Mouse (Mus musculus) hindbrain, postnatal 0 days (tissue): ENCODE data around the gene Slc12a6. TPM values are rescaled to one million over a fixed set of nuclear protein-coding genes. Genes with fewer than 3 reads are reported as not detected.
"Not testable (repeated sequence)": the region's sequence is repeated elsewhere in the genome, so short reads cannot be mapped to it uniquely, and the experiment has no call there.

Source experiments
- ATAC-seq: fragments of 200-750 bp; cut with Nextera tagmentation; 2 replicates; pipeline ENCODE4 v1.8.0; 2017; ENCODE audit warnings: mild to moderate bottlenecking, moderate TSS enrichment, moderate library complexity
- DNase-seq: peaks from one replicate; pipeline ENCODE4 v3.0.0-alpha.2; 2015; ENCODE audit warnings: low spot score
- H3K27ac ChIP-seq: fragments of 300-500 bp; sonication (generic); 2 replicates; pipeline ENCODE4 v1.5.1; 2014; ENCODE audit warnings: mild to moderate bottlenecking
- H3K27me3 ChIP-seq: fragments of 300-500 bp; sonication (generic); 2 replicates; pipeline ENCODE4 v1.6.1; 2014; ENCODE audit warnings: low read length, mixed read lengths; ENCODE audit not compliant: insufficient read depth
- H3K36me3 ChIP-seq: fragments of 300-500 bp; sonication (generic); 2 replicates; pipeline ENCODE4 v1.6.1; 2014; ENCODE audit warnings: low read length, mixed read lengths; ENCODE audit not compliant: insufficient read depth
- H3K4me1 ChIP-seq: fragments of 300-500 bp; sonication (generic); 2 replicates; pipeline ENCODE4 v1.6.1; 2014; ENCODE audit warnings: antibody characterized with exemption, low read length, mixed read lengths; ENCODE audit not compliant: insufficient read depth
- H3K4me2 ChIP-seq: fragments of 300-500 bp; sonication (generic); 2 replicates; pipeline ENCODE4 v1.6.1; 2014; ENCODE audit warnings: low read depth, mild to moderate bottlenecking, low read length, moderate library complexity, mixed read lengths
- H3K4me3 ChIP-seq: fragments of 300-500 bp; sonication (generic); 2 replicates; pipeline ENCODE4 v1.5.1; 2014; ENCODE audit warnings: low read length
- H3K9ac ChIP-seq: fragments of 300-500 bp; sonication (generic); replicated peaks from 2 replicates; pipeline ENCODE4 v1.6.1; 2014; ENCODE audit warnings: mild to moderate bottlenecking, low read length, moderate library complexity, mixed read lengths
- H3K9me3 ChIP-seq: fragments of 300-500 bp; sonication (generic); 2 replicates; pipeline ENCODE4 v1.6.1; 2016; ENCODE audit warnings: low read length, mixed read lengths
- CTCF ChIP-seq: IDR thresholded peaks from 2 replicates; pipeline ENCODE4 v1.5.1; 2016; ENCODE audit warnings: antibody characterized with exemption, control low read depth, low read depth
- WGBS: fragments of 180-500 bp; shearing (Covaris S2); extraction: QIAGEN DNeasy Blood & Tissue Kit; methylation state at CpG from one replicate; pipeline ENCODE4 v1.1.7; 2014; 5-methylcytosine and 5-hydroxymethylcytosine counted together
- polyA plus RNA-seq: library from polyadenylated mRNA; unstranded; fragments of >200 nt; fragmentation: Nextera tagmentation; extraction: Ambion mirVana; gene quantifications from 2 replicates; pipeline ENCODE4 v1.2.1, GENCODE M21; 2015
- total RNA-seq: library from RNA; depleted of rRNA; stranded (reverse); fragments of >200 nt; gene quantifications from 2 replicates; pipeline ENCODE4 v1.2.3, GENCODE M21; 2014

The Slc12a6 gene
- total and polyA plus RNA-seq, 2 experiments from 2014 or later, result 12.6 to 68.2 TPM

DNA sequence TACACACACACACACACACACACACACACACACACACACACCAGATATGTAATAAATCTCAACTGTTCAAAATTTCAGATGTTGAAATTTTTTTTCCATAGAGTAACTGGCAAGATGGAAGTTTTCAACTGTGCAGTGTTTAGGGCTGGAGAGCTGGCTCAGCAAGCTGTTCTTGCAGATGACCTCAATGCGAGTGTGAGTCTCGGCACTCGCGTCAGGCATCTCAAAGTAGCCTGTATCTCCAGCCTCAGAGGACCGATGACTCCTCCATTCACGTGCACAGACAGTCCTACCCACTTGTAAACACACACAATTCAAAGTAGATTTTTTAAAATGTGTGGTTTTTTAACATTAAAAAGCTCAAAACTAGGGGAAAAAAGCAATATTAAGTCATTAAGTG is 7.8 kb downstream of the Slc12a6 start:
- 84% methylated on average over 6 of the region's 6 CpGs for WGBS
- Histone ChIP-seq H3K9ac (no peak overlapping the region), H3K27me3 (no peaks in the 10 kb centered on the region), H3K9me3 (no peaks in the 10 kb centered on the region), H3K36me3 (no peaks in the 10 kb centered on the region), H3K4me1 (peaks cover 3% of the 10 kb centered on the region; the same call in 1 of the 2 replicates), H3K4me3 (no peak overlapping the region), H3K4me2 (no peak overlapping the region), H3K27ac (no peak overlapping the region)
- TF ChIP-seq CTCF, result no peak
- ATAC-seq (no peak), DNase-seq (no peak)

DNA sequence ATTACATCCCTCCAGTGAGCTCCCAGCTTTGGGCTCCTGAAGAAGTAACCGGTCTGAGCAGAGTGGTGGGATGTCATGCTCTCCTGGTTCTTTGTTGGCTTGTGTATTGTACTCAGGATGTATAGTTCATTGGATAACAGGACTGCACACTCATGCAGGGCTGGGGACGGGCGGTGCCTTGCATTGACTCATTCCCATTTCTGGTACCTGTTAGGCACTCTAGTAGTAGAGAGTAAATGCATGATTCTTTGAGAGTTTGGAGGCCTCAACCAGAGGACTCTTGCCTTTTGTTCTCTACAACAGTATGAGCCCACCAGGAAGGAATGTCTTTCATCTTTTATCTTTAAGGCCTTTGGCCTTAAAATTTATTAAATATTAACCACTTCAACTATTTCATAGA is 11.2 kb downstream of the Slc12a6 start:
- Histone ChIP-seq H3K9ac (no peak overlapping the region), H3K4me3 (no peak overlapping the region), H3K4me2 (no peak overlapping the region), H3K4me1 (no peaks in the 10 kb centered on the region), H3K9me3 (no peaks in the 10 kb centered on the region), H3K27me3 (no peaks in the 10 kb centered on the region), H3K27ac (no peak overlapping the region), H3K36me3 (no peaks in the 10 kb centered on the region)
- ATAC-seq (no peak), DNase-seq (no peak)
- TF ChIP-seq CTCF, result no peak
- 91% methylated on average over 3 of the region's 3 CpGs for WGBS

DNA sequence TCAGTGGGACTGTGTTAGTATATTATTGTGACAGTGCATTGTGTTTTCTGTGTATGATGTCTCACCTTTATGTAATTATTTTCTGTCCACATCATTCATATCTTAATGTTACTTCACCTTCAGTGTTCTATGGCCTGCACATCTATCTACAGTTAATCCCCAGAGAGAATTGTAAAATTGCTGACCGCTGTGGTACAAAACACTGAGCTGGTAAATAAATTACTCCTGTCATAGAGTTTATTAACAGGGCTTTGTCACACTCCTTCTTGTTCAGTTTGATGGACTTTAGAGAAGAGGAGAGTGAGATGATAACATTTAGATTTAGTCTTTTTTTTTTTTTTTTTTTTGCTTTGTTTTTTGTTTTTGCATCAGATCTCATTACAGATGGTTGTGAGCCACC is 17.2 kb downstream of the Slc12a6 start:
- H3K4me3 ChIP-seq, result no peak overlapping the region
- H3K4me1 ChIP-seq, result no peaks in the 10 kb centered on the region
- no peak overlapping the region for H3K27ac ChIP-seq
- H3K27me3 ChIP-seq, result no peaks in the 10 kb centered on the region
- TF ChIP-seq CTCF, result no peak
- ATAC-seq (no peak), DNase-seq (no peak)
- H3K9ac ChIP-seq, result no peak overlapping the region
- no peaks in the 10 kb centered on the region for H3K36me3 ChIP-seq
- H3K9me3 ChIP-seq, result no peaks in the 10 kb centered on the region
- no peak overlapping the region for H3K4me2 ChIP-seq
- WGBS, result 82% methylated on average over 1 of the region's 1 CpGs

DNA sequence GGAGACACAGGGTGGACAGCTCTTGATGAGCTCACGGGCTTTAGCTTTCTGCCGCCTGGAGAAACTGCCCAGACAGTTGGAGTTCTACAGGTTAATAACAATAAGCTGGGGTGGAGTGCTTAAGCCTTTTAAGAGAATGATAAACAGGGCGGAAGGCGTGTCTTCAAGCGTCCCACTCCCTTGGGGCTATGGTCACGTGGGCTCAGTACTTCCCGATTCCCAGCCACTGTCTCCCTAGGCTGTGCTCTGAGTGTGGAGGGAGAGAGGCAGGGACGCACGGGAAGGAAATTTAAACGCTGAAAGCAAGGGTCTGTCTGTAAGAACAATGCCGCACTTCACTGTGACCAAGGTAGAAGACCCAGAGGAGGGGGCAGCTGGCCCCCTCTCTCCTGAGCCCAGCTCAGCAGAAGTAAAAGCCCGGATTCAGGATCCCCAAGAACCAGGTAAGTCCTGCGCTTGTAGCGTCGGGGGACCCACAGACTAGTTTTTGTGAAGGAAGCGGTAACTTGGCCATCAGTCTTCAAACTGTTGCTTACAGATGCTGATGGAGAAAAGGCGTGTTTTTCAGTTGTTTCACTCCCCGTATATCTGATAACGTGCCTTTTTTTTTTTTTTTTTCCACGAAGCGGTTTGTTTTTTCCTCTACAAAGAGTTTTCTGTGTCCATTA is 18.9 kb downstream of the Slc12a6 start:
- Histone ChIP-seq H3K27me3 (no peaks in the 10 kb centered on the region), H3K4me2 (peak overlapping the region; percentile 90), H3K27ac (no peak overlapping the region), H3K9me3 (no peaks in the 10 kb centered on the region), H3K4me1 (no peaks in the 10 kb centered on the region), H3K4me3 (peak overlapping the region; percentile 43), H3K9ac (peak overlapping the region; percentile 52), H3K36me3 (no peaks in the 10 kb centered on the region)
- peak; percentile 91 for ATAC-seq
- WGBS, result 3% methylated on average over 21 of the region's 21 CpGs
- no peak for TF ChIP-seq CTCF
- DNase-seq, result peak; percentile 76

DNA sequence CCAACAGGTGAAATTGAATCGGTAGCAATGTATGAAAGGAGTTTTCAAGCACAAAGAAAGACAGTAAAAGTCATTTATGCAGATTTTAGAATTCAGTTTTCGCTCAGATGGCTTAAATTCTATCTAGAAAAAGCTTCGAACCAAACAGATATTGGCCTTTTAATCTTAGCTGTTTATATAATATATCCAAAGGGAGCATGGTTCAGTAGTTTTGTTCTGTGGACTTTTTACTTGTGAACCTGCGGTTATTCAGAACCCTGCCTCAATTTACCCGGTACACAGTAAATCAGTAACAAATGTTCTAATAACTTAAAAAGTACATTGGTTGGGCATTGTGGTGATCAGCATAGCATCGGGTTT is 19.4 kb downstream of the Slc12a6 start:
- Histone ChIP-seq H3K27me3 (no peaks in the 10 kb centered on the region), H3K9me3 (no peaks in the 10 kb centered on the region), H3K36me3 (no peaks in the 10 kb centered on the region), H3K27ac (no peak overlapping the region), H3K4me3 (peak overlapping the region; percentile 43), H3K4me2 (peak overlapping the region; percentile 90), H3K4me1 (no peaks in the 10 kb centered on the region), H3K9ac (no peak overlapping the region)
- 59% methylated on average over 6 of the region's 6 CpGs for WGBS
- no peak for TF ChIP-seq CTCF
- no peak for DNase-seq
- ATAC-seq, result no peak

DNA sequence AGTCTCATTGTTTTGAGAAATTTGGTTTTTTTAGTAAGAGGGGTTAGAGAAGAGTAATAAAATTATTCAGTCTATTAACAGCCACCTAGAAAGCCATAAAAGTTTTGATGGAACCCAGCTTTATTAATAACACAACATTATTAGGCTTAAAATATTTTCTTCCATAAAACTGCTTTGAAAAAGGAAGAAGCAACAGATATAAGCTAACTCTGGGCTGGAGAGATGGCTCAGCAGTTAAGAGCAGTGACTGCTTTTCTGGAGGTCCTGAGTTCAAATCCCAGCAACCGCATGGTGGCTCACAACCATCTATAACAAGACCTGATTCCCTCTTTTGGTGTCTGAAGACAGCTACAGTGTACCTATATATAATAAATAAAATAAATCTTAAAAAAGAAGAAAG is 20.4 kb downstream of the Slc12a6 start:
- not testable (repeated sequence) for H3K27me3 ChIP-seq, H3K9ac ChIP-seq, H3K4me2 ChIP-seq, H3K4me1 ChIP-seq, DNase-seq, H3K4me3 ChIP-seq, H3K9me3 ChIP-seq, ATAC-seq, H3K27ac ChIP-seq, H3K36me3 ChIP-seq
- 100% methylated on average over 1 of the region's 1 CpGs for WGBS

DNA sequence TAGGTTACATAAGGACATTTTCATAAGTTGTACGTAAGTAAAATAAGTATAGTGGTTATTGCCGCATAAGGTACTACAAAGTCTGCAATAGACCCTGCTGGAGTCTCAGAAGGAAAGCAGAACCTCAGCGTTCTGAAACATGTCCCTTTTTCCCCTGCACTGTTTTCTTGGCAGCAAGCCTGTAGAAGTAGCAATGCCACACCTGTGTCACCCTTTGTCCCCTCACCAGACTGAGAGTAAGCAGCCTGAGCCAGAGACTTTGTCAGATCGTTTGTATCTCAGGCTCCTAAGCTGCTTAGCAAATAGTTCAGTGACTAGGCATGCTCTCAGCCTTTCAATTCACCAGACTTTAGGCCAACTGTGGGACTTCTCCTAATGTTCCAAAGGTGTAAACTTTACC is 21.4 kb downstream of the Slc12a6 start:
- Histone ChIP-seq H3K27ac (no peak overlapping the region), H3K4me3 (no peak overlapping the region), H3K27me3 (no peaks in the 10 kb centered on the region), H3K9ac (no peak overlapping the region), H3K9me3 (no peaks in the 10 kb centered on the region), H3K36me3 (no peaks in the 10 kb centered on the region), H3K4me2 (no peak overlapping the region), H3K4me1 (no peaks in the 10 kb centered on the region)
- no peak for ATAC-seq
- DNase-seq, result no peak
- 65% methylated on average over 4 of the region's 4 CpGs for WGBS
- no peak for TF ChIP-seq CTCF
